In genomic region chrX:166478631-166479364, GRCm38 (mm10) we compare ENCODE assay signal across 8 mouse cellular contexts. TPM values are rescaled to one million over a fixed set of nuclear protein-coding genes. Genes with fewer than 3 reads are reported as not detected.
DNase-seq lines count a peak whose midpoint lies in the region; ATAC-seq and TF ChIP-seq lines count a peak whose summit lies in the region.

No protein-coding gene starts in this region.

- peak overlapping the region; percentile 72 for H3K4me2 ChIP-seq in heart, embryonic 12.5 days
- peak overlapping the region; percentile 59 for H3K4me2 ChIP-seq in kidney, embryonic 16.5 days (replicated peaks; ENCODE audit: low read depth, low read length)

- no peaks in the 10 kb centered on the region for H3K9me3 ChIP-seq in G1E (replicated peaks)
- H3K9me3 ChIP-seq in heart, embryonic 12.5 days (replicated peaks): no peaks in the 10 kb centered on the region
- H3K9me3 ChIP-seq in kidney, embryonic 16.5 days (ENCODE audit: low read length): no peaks in the 10 kb centered on the region

- peaks cover 30% of the 10 kb centered on the region for H3K36me3 ChIP-seq in G1E (replicated peaks)
- peaks cover 7% of the 10 kb centered on the region; the same call in 1 of the 2 replicates for H3K36me3 ChIP-seq in heart, embryonic 12.5 days
- no peaks in the 10 kb centered on the region for H3K36me3 ChIP-seq in kidney, embryonic 16.5 days (ENCODE audit: insufficient read depth, low read length)

- ATAC-seq in G1E (ENCODE audit: extremely low read depth, insufficient number of reproducible peaks, low FRiP score, poor library complexity, severe bottlenecking): no peak
- peak; percentile 26 for ATAC-seq in heart, embryonic 12.5 days (ENCODE audit: insufficient number of reproducible peaks, low FRiP score)
- ATAC-seq in kidney, embryonic 16.5 days (ENCODE audit: low FRiP score, low TSS enrichment): peak; percentile 39; the same call in 1 of the 2 replicates
- ATAC-seq in megakaryocyte, adult 5-6 weeks (ENCODE audit: poor library complexity, severe bottlenecking): peak; percentile 45

- 17% methylated on average over 28 of the region's 28 CpGs for WGBS in heart, embryonic 12.5 days
- WGBS in kidney, embryonic 16.5 days: 28% methylated on average over 28 of the region's 28 CpGs

- H3K27ac ChIP-seq in heart, embryonic 12.5 days (ENCODE audit: poor library complexity, severe bottlenecking): peak overlapping the region; percentile 87
- H3K27ac ChIP-seq in kidney, embryonic 16.5 days (ENCODE audit: low read length): peak overlapping the region; percentile 84

- no peak for TF ChIP-seq CTCF in G1E (IDR thresholded peaks at IDR 0.05; ENCODE audit: low read depth, low read length)

- H3K4me1 ChIP-seq in G1E (ENCODE audit: insufficient read depth, low read depth, low read length): no peaks in the 10 kb centered on the region; the same call in 1 of the 2 replicates
- H3K4me1 ChIP-seq in heart, embryonic 12.5 days (replicated peaks): no peaks in the 10 kb centered on the region; the same call in 1 of the 2 replicates
- no peaks in the 10 kb centered on the region; the same call in 1 of the 2 replicates for H3K4me1 ChIP-seq in kidney, embryonic 16.5 days (ENCODE audit: insufficient read depth, low read length)

- peak overlapping the region; percentile 82 for H3K9ac ChIP-seq in heart, embryonic 12.5 days
- H3K9ac ChIP-seq in kidney, embryonic 16.5 days (replicated peaks; ENCODE audit: low read length): peak overlapping the region; percentile 81

- H3K27me3 ChIP-seq in G1E (ENCODE audit: insufficient read depth, low read length): no peaks in the 10 kb centered on the region
- H3K27me3 ChIP-seq in heart, embryonic 12.5 days (replicated peaks): no peaks in the 10 kb centered on the region
- H3K27me3 ChIP-seq in kidney, embryonic 16.5 days (ENCODE audit: insufficient read depth, low read length): peaks cover 3% of the 10 kb centered on the region; the same call in 1 of the 2 replicates

- peak overlapping the region; percentile 77 for H3K4me3 ChIP-seq in G1E (ENCODE audit: low read depth, low read length)
- peak overlapping the region; percentile 73 for H3K4me3 ChIP-seq in heart, embryonic 12.5 days
- H3K4me3 ChIP-seq in kidney, embryonic 16.5 days (ENCODE audit: low read length): peak overlapping the region; percentile 66

- intact Hi-C loops in left cerebral cortex, postnatal 14 days (cut with DNase I): no loop called here
- intact Hi-C loops in left cerebral cortex, postnatal 10 days (cut with DNase I): no loop called here

- DNase-seq in left cerebral cortex, postnatal 14 days (ENCODE audit: low spot score in 2 of 2): peak; percentile 2 to 7
- no peak for DNase-seq in left cerebral cortex, postnatal 10 days (ENCODE audit: extremely low spot score in 1 of 2, low spot score in 2 of 2)
- DNase-seq in G1E (ENCODE audit: low spot score): peak; percentile 1
- DNase-seq in embryo, embryonic 10.5 days (ENCODE audit: low spot score): peak; percentile 22
- DNase-seq in urinary bladder, postnatal 36 days (ENCODE audit: low spot score in 2 of 2): peak; percentile 9 to 38

RNA-seq across cellular contexts. Expression of gene Rab9, which starts 0.9 kb away (rescaled TPM):
- total RNA-seq in left cerebral cortex, postnatal 14 days (2021): 10 to 100 TPM; 35.3 to 36.2 TPM
- total RNA-seq in left cerebral cortex, postnatal 10 days (2021): 10 to 100 TPM; 36.6 to 39.2 TPM
- total RNA-seq in G1E (2014; fragmentation: Nextera tagmentation): 44.6 and 62.4 TPM in 2 replicates
- 77.6 and 83.3 TPM in 2 replicates for total RNA-seq in G1E (2017)
- 1.4 and 2.4 TPM in 2 replicates for polyA plus RNA-seq in G1E (2012)
- 36.6 and 38.8 TPM in 2 replicates for polyA plus RNA-seq in heart, embryonic 12.5 days (2016; fragmentation: Nextera tagmentation; extraction: Ambion mirVana)
- polyA plus RNA-seq in kidney, embryonic 16.5 days (2015; fragmentation: Nextera tagmentation; extraction: Ambion mirVana): 46.2 and 48.7 TPM in 2 replicates
- 45.1 and 50.2 TPM in 2 replicates for total RNA-seq in megakaryocyte, adult 5-6 weeks (2015)
- 65.7 and 77.2 TPM in 2 replicates for total RNA-seq in megakaryocyte, adult 5-6 weeks (2017)

RNA-seq across cellular contexts. Expression of gene Ofd1, which starts 38.3 kb away (rescaled TPM):
- total RNA-seq in left cerebral cortex, postnatal 14 days (2021): 1 to 10 TPM; 4.1 to 6.0 TPM
- 1 to 10 TPM; 5.7 to 6.3 TPM for total RNA-seq in left cerebral cortex, postnatal 10 days (2021)
- total RNA-seq in G1E (2014; fragmentation: Nextera tagmentation) (14.8 and 16.0 TPM in 2 replicates), G1E (2017) (9.9 and 12.2 TPM in 2 replicates)
- polyA plus RNA-seq in G1E (2012): 3.0 and 3.1 TPM in 2 replicates
- polyA plus RNA-seq in heart, embryonic 12.5 days (2016; fragmentation: Nextera tagmentation; extraction: Ambion mirVana): 5.5 and 5.6 TPM in 2 replicates
- polyA plus RNA-seq in kidney, embryonic 16.5 days (2015; fragmentation: Nextera tagmentation; extraction: Ambion mirVana): 6.1 TPM in 2 replicates
- total RNA-seq in megakaryocyte, adult 5-6 weeks (2015): 5.2 TPM in 2 replicates
- 9.4 and 10.9 TPM in 2 replicates for total RNA-seq in megakaryocyte, adult 5-6 weeks (2017)

RNA-seq across cellular contexts. Expression of gene Trappc2, which starts 38.4 kb away (rescaled TPM):
- 10 to 100 TPM; 46.3 to 54.1 TPM for total RNA-seq in left cerebral cortex, postnatal 14 days (2021)
- total RNA-seq in left cerebral cortex, postnatal 10 days (2021): 10 to 100 TPM; 52.4 to 53.8 TPM
- total RNA-seq in G1E (2014; fragmentation: Nextera tagmentation): 11.7 and 14.0 TPM in 2 replicates
- 13.4 and 14.0 TPM in 2 replicates for total RNA-seq in G1E (2017)
- 0.13 and 0.26 TPM in 2 replicates for polyA plus RNA-seq in G1E (2012)
- 34.1 and 37.6 TPM in 2 replicates for polyA plus RNA-seq in heart, embryonic 12.5 days (2016; fragmentation: Nextera tagmentation; extraction: Ambion mirVana)
- 23.4 and 23.9 TPM in 2 replicates for polyA plus RNA-seq in kidney, embryonic 16.5 days (2015; fragmentation: Nextera tagmentation; extraction: Ambion mirVana)
- 23.0 and 26.8 TPM in 2 replicates for total RNA-seq in megakaryocyte, adult 5-6 weeks (2015)
- total RNA-seq in megakaryocyte, adult 5-6 weeks (2017): 13.4 and 18.7 TPM in 2 replicates

RNA-seq across cellular contexts. Expression of gene Tceanc, which starts 39.6 kb away (rescaled TPM):
- 1 to 10 TPM; 1.6 to 2.5 TPM for total RNA-seq in left cerebral cortex, postnatal 14 days (2021)
- total RNA-seq in left cerebral cortex, postnatal 10 days (2021): 1 to 10 TPM; 1.8 to 2.0 TPM
- total RNA-seq in G1E (2014; fragmentation: Nextera tagmentation) (15.8 and 19.1 TPM in 2 replicates), G1E (2017) (10.8 and 12.6 TPM in 2 replicates)
- polyA plus RNA-seq in G1E (2012): 0.86 and 0.91 TPM in 2 replicates
- polyA plus RNA-seq in heart, embryonic 12.5 days (2016; fragmentation: Nextera tagmentation; extraction: Ambion mirVana): 6.7 and 7.6 TPM in 2 replicates
- 9.6 and 9.9 TPM in 2 replicates for polyA plus RNA-seq in kidney, embryonic 16.5 days (2015; fragmentation: Nextera tagmentation; extraction: Ambion mirVana)
- 5.9 and 7.8 TPM in 2 replicates for total RNA-seq in megakaryocyte, adult 5-6 weeks (2015)
- 6.8 and 11.7 TPM in 2 replicates for total RNA-seq in megakaryocyte, adult 5-6 weeks (2017)

Comparison
In these comparisons a context has a peak if more than half of its experiments do, and no peak if none do; other contexts are left out.
1. DNase-seq: peak in left cerebral cortex, postnatal 14 days (2 of 2), G1E (single experiment), embryo, embryonic 10.5 days (single experiment) and urinary bladder, postnatal 36 days (2 of 2); none in left cerebral cortex, postnatal 10 days (0 of 2).
2. Peak in every context shown above with its lines, with median percentiles within 50 percentile points of each other: H3K4me3 ChIP-seq.